Mouse (Mus musculus): ENCODE results near the gene Cd82. TPM values are rescaled to one million over a fixed set of nuclear protein-coding genes. Genes with fewer than 3 reads are reported as not detected.

Cd82 gene
- polyA plus RNA-seq, 1 experiment: 13.3 TPM

DNA sequence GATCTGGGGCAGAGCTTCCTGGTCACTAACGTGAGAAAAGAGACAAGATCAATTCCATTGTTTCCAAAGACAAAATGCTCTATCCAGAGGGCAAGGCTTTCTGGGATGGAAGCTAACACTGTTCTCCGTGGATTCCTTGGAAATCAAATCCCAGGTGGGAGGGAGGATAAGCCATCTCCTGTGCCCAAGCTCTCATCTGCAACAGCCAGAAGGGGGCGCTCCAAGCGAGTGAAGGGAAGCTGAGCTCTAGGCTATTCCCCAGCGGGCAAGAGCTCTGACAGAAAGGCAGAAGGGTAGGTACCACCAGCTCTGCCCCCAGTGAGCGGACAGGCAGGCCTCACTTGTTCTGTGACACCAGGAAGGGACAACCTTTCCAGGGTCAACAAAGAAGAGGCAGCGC is 41.6 kb downstream of the Cd82 start:
- peaks cover 69% of the 10 kb centered on the region for H3K27me3 ChIP-seq (replicated peaks)
- no peaks in the 10 kb centered on the region for H3K36me3 ChIP-seq (replicated peaks; ENCODE audit: low read length)
- H3K9me3 ChIP-seq: no peaks in the 10 kb centered on the region
- TF ChIP-seq FLI1 (IDR thresholded peaks at IDR 0.05; ENCODE audit: low read length) (no peak), GATA1 (IDR thresholded peaks at IDR 0.05; ENCODE audit: borderline replicate concordance, low read length) (no peak)
- H3K4me3 ChIP-seq (replicated peaks): no peak overlapping the region
- peaks cover 32% of the 10 kb centered on the region for H3K4me1 ChIP-seq

DNA sequence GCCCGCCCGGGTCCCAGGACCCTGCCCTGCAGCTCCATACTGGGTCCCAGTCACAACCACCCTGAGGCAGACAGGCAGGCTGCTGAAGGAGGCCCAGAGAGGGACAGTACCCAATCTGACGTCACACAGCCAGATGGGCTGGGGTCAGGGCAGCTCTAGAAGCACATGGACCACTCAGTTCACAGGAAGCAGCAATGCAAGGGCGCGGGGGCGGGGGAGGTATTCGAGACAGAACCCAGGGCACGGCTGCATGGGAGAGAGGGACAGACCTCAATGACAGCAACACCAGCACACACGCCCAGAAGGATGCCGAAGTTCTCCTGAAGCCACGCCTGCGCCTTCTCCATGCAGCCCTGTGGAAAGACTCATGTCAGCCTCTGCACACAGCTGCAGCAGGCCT is 43.0 kb downstream of the Cd82 start:
- no peak for TF ChIP-seq FLI1 (IDR thresholded peaks at IDR 0.05; ENCODE audit: low read length)
- TF ChIP-seq GATA1 (IDR thresholded peaks at IDR 0.05; ENCODE audit: borderline replicate concordance, low read length): no peak
- Histone ChIP-seq H3K4me3 (replicated peaks) (no peak overlapping the region), H3K4me1 (peaks cover 34% of the 10 kb centered on the region), H3K27me3 (replicated peaks) (peaks cover 64% of the 10 kb centered on the region), H3K9me3 (no peaks in the 10 kb centered on the region), H3K36me3 (replicated peaks; ENCODE audit: low read length) (no peaks in the 10 kb centered on the region)

DNA sequence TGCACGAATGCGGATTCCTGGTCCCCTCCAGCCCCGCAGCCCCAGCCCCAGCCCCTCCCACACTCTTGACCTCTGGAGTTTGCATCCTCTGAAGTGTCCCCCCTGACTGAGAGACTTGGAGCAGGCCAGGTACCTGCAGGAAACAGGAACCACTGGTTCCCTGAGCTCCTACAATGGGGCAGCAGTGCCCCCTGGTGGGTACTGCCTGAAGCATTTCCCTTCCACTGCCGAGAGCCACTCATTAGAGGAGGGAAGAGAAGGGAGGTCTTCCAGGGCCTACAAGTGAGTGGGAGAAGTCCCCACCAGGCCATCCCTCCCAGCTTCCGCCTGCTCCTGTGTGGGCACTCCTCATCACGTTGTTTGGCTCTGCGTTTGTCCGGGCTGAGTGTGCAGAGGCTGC is 44.5 kb downstream of the Cd82 start:
- Histone ChIP-seq H3K4me3 (replicated peaks) (no peak overlapping the region), H3K27me3 (replicated peaks) (peaks cover 62% of the 10 kb centered on the region), H3K9me3 (no peaks in the 10 kb centered on the region), H3K4me1 (peaks cover 45% of the 10 kb centered on the region), H3K36me3 (replicated peaks; ENCODE audit: low read length) (no peaks in the 10 kb centered on the region)
- TF ChIP-seq FLI1 (IDR thresholded peaks at IDR 0.05; ENCODE audit: low read length) (no peak), GATA1 (IDR thresholded peaks at IDR 0.05; ENCODE audit: borderline replicate concordance, low read length) (no peak)

DNA sequence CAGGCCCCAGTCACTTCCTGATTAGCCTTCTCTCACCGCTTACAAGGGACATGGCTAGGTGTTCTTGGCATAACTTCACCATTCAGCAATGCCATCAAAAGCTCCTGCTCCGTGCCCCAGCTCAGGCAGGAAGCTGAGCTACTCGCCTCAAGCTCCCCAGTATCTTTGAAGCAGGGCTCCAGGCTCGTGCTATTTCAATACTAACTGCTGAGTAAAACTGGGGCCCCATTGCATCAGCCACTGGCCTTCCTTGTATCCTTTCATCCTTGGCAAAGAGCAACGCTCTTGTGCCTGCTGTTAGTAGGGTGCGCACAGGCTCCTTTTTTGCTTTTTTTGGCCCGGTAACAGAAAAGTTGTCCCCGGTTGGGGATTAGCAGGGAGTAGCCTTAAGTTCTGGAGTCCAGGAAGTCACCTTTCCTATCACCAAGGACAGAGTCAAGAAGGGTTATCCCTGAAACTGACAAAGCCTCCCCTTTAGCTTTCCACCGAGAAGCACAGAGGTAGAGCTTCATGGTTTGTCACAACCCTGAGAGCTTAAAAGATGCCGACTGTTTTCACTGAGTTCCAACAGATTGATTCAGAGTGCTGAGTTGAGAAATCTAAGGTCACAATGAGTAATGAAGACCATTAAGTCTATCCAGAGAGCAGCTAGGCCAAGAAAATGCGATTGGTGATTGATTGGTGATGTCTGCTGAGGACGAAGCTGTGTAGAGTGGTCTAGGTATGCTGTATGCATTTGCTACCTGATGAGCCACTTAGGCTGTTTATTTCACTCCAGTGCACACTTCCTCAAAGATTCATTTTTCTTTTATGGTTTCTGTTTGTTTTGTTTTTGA is 45.8 kb downstream of the Cd82 start:
- Histone ChIP-seq H3K36me3 (replicated peaks; ENCODE audit: low read length) (no peaks in the 10 kb centered on the region), H3K4me1 (peaks cover 48% of the 10 kb centered on the region), H3K9me3 (no peaks in the 10 kb centered on the region), H3K4me3 (replicated peaks) (no peak overlapping the region), H3K27me3 (replicated peaks) (peaks cover 64% of the 10 kb centered on the region)
- TF ChIP-seq FLI1 (IDR thresholded peaks at IDR 0.05; ENCODE audit: low read length) (no peak), GATA1 (IDR thresholded peaks at IDR 0.05; ENCODE audit: borderline replicate concordance, low read length) (no peak)

DNA sequence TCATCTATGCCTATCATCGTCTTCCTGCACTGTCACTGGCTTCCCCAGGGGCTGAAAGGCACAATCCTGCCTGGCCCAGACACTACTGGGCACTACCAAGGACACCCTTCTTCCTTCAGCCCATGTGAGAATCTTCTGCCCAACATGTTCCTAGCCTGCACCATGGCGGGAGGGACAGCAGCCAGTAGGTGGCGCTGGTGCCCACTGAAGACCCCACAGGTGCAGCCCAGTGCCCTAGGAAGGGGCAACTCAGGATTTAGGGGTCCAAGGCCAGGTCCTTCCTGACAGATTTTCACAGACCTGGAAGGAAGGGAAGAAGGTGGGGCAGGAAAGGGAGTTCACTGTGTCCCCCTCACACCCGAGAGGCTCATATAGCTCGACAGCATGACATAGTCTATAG is 47.7 kb downstream of the Cd82 start:
- Histone ChIP-seq H3K4me3 (replicated peaks) (no peak overlapping the region), H3K4me1 (peaks cover 54% of the 10 kb centered on the region)

DNA sequence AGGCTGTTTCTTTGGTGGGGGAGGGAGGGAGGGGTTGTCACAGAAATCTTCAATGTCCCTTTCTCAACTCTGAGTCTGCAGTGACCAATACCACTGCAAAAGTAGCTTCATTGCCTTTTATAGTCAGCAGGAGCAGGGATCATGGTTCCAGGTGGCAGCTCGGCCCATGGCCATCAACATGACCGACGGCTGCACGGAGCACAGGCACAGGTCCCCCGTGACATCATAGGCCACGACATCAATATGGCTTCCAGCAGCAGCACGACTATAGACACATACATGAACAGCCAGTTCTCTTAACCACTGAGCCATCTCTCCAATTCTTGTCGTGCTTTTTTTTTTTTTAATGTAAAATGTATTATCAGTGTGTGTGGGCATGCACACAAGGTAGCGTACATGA is 48.8 kb downstream of the Cd82 start:
- no peak for TF ChIP-seq GATA1 (IDR thresholded peaks at IDR 0.05; ENCODE audit: borderline replicate concordance, low read length)
- TF ChIP-seq FLI1 (IDR thresholded peaks at IDR 0.05; ENCODE audit: low read length): no peak
- Histone ChIP-seq H3K36me3 (replicated peaks; ENCODE audit: low read length) (no peaks in the 10 kb centered on the region), H3K27me3 (replicated peaks) (peaks cover 61% of the 10 kb centered on the region), H3K4me1 (peaks cover 54% of the 10 kb centered on the region), H3K4me3 (replicated peaks) (no peak overlapping the region), H3K9me3 (no peaks in the 10 kb centered on the region)

More for the DNA sequence above, 47.7 kb downstream of the Cd82 start:
- no peaks in the 10 kb centered on the region for H3K36me3 ChIP-seq (replicated peaks; ENCODE audit: low read length)
- TF ChIP-seq FLI1 (IDR thresholded peaks at IDR 0.05; ENCODE audit: low read length) (no peak), GATA1 (IDR thresholded peaks at IDR 0.05; ENCODE audit: borderline replicate concordance, low read length) (no peak)
- H3K9me3 ChIP-seq: no peaks in the 10 kb centered on the region
- H3K27me3 ChIP-seq (replicated peaks): peaks cover 64% of the 10 kb centered on the region

DNA sequence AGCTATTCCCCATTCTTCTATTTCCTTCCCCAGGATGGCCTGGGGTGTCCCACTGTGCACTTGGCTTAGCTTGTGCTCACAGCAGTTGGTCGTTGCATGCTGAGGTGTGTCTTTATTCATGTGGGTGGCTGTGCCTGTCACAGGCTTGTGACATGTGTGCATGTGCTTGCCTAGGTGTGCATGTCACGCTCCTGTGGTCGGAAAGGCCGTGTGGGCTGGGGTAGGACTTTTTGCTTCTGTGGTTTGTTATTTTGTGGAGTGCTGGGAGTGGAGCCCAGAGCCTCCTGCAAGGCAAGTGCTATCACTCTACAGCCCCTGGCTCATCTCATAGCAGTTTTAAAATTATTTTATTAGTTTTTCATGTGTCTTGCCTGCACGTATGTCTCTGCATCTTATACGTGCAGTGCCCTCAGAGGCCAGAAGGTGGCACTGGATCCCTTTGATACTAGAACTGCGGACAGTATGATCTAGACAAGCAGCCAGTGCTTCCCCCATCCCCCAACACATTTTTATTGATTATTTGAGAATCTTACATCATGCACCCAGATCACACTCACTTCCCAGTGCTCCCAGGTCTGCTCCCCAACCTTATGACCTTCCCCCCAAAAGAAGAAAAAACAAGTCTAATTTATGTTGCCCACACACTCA is 49.4 kb downstream of the Cd82 start:
- Histone ChIP-seq H3K9me3 (no peaks in the 10 kb centered on the region), H3K4me1 (peaks cover 51% of the 10 kb centered on the region), H3K36me3 (replicated peaks; ENCODE audit: low read length) (no peaks in the 10 kb centered on the region), H3K27me3 (replicated peaks) (peaks cover 62% of the 10 kb centered on the region), H3K4me3 (replicated peaks) (no peak overlapping the region)
- TF ChIP-seq FLI1 (IDR thresholded peaks at IDR 0.05; ENCODE audit: low read length) (no peak), GATA1 (IDR thresholded peaks at IDR 0.05; ENCODE audit: borderline replicate concordance, low read length) (no peak)

DNA sequence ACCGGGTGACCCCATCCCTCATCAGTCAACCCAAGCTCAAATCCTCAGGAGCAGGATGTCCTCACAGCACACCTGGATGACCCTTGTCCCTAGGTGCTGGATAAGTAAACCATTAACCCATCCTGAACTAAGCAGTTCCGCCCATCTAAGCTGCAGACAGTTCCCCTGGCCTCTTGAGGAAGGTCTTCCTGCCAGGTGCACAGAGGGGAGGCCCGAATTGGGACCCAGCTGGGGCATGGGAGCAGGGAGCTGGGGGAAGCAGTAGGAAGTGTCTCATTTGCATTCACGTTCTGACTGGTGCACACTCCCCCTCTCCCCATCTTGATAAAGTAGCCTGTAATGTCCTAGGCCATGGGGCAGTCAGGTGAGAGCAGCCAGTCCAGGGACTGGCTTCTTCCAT is 50.8 kb downstream of the Cd82 start:
- H3K4me1 ChIP-seq: peaks cover 37% of the 10 kb centered on the region
- H3K27me3 ChIP-seq (replicated peaks): peaks cover 73% of the 10 kb centered on the region
- no peak overlapping the region for H3K4me3 ChIP-seq (replicated peaks)
- H3K9me3 ChIP-seq: no peaks in the 10 kb centered on the region
- H3K36me3 ChIP-seq (replicated peaks; ENCODE audit: low read length): no peaks in the 10 kb centered on the region
- TF ChIP-seq GATA1 (IDR thresholded peaks at IDR 0.05; ENCODE audit: borderline replicate concordance, low read length): no peak

DNA sequence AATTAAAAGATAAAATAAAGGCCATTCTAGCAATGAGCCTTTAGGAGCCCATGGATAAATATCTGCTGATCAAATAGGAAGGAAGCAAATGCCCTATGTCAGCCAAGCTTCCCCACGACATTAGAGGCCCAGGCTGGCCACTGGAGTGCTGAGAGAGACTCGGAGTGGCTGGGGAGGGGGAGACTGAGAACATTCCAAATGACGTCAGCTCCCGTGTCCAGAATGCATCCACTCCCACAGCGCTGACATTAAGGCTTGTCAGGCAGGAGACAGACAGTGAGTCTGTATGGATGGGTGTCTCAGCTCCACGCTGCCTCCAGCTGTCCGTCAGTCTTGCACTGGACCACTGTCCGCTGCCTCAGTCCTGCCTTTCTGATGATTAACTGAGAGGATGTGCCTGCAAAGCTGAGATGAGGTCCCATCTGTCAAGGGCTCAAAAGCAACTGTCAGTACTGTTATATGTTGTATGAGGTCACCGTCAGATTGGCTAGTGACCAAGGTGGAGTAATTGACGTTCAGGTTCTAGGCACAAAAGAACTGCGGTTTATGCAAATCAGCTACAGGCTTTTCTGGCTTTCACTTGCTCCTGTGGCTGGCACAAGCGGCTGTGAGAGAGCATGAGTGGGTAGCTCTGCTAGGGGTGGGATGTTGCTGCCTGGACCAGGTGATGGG is 51.9 kb downstream of the Cd82 start:
- peak overlapping the region; percentile 59 for H3K4me3 ChIP-seq (replicated peaks)
- peaks cover 33% of the 10 kb centered on the region for H3K4me1 ChIP-seq
- H3K9me3 ChIP-seq: no peaks in the 10 kb centered on the region
- peaks cover 81% of the 10 kb centered on the region for H3K27me3 ChIP-seq (replicated peaks)
- TF ChIP-seq GATA1 (IDR thresholded peaks at IDR 0.05; ENCODE audit: borderline replicate concordance, low read length) (0 out of 3 replicates have a peak, but pooled peaks have one; percentile 21), FLI1 (IDR thresholded peaks at IDR 0.05; ENCODE audit: low read length) (no peak)
- H3K36me3 ChIP-seq (replicated peaks; ENCODE audit: low read length): no peaks in the 10 kb centered on the region

DNA sequence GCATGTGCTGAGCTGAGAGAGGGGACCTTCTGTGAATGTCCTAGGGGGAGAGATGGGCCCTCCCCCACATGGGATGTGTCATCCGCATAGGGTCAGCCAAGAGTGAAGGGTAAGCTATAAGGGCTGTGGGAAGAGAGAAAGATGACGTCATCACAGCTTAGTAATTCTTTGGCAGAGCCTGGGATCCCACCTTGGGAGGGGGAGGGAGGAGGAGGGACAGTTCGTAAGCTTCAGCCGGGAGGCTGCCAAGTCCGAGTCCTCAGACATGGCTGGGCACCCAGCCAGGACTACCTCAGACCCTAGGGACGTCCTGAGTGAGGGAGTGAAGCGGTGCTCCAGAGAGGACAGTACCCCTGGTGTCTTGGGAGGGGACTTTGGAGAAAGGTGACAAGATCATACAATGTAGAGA is 57.9 kb downstream of the Cd82 start:
- no peaks in the 10 kb centered on the region for H3K9me3 ChIP-seq
- TF ChIP-seq GATA1 (IDR thresholded peaks at IDR 0.05; ENCODE audit: borderline replicate concordance, low read length) (no peak), FLI1 (IDR thresholded peaks at IDR 0.05; ENCODE audit: low read length) (no peak)
- H3K36me3 ChIP-seq (replicated peaks; ENCODE audit: low read length): no peaks in the 10 kb centered on the region
- no peak overlapping the region for H3K4me3 ChIP-seq (replicated peaks)
- peaks cover 63% of the 10 kb centered on the region for H3K27me3 ChIP-seq (replicated peaks)
- H3K4me1 ChIP-seq: peaks cover 6% of the 10 kb centered on the region; the same call in 1 of the 2 replicates
